Mouse (Mus musculus): ENCODE measurements around the gene Tmem114. TPM values are rescaled to one million over a fixed set of nuclear protein-coding genes. Genes with fewer than 3 reads are reported as not detected.

The Tmem114 gene
- polyA plus RNA-seq, 1 experiment from 2014 or later: not detected

GRCm38 (mm10) chr16:8424161-8424970, 570 bp downstream of the Tmem114 start:
- no peaks in the 10 kb centered on the region for H3K36me3 ChIP-seq
- H3K9me3 ChIP-seq: no peaks in the 10 kb centered on the region
- peaks cover 66% of the 10 kb centered on the region for H3K27me3 ChIP-seq (ENCODE audit: insufficient read depth, poor library complexity, severe bottlenecking)
- 4% methylated on average over 43 of the region's 43 CpGs for WGBS
- DNase-seq (ENCODE audit: low spot score): peak; percentile 22
- H3K4me1 ChIP-seq (replicated peaks): peaks cover 11% of the 10 kb centered on the region
- no peak overlapping the region for H3K27ac ChIP-seq
- H3K4me3 ChIP-seq: peak overlapping the region; percentile 45

DNA sequence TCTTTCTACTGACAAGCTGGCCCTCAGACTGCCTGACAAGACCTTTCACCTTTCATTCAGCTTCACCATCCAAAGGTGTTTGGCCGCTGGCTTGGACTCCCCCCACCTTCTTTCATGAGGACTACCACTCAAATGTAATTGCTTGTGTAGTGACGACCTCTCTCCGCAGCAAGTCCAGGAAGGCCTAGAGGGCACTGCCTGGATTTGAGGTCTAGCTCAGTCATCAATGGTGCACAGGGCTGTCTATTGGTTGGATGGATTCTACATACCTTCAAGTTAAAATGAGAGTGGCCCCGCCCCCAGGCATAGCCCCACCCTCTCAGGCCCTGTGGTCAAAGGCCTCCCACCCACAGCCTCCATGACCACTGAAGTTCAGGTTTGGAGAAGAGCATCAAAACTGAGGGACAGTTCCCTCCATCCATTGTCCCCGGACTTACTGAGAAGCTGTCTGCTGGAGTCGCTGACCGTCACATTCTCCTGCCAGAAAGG, 1.3 kb downstream of the Tmem114 start:
- H3K4me1 ChIP-seq (replicated peaks): peaks cover 11% of the 10 kb centered on the region
- peaks cover 66% of the 10 kb centered on the region for H3K27me3 ChIP-seq (ENCODE audit: insufficient read depth, poor library complexity, severe bottlenecking)
- no peak overlapping the region for H3K4me3 ChIP-seq
- H3K36me3 ChIP-seq: no peaks in the 10 kb centered on the region
- H3K9me3 ChIP-seq: no peaks in the 10 kb centered on the region
- H3K27ac ChIP-seq: no peak overlapping the region
- WGBS: 45% methylated on average over 7 of the region's 7 CpGs
- DNase-seq (ENCODE audit: low spot score): no peak

DNA sequence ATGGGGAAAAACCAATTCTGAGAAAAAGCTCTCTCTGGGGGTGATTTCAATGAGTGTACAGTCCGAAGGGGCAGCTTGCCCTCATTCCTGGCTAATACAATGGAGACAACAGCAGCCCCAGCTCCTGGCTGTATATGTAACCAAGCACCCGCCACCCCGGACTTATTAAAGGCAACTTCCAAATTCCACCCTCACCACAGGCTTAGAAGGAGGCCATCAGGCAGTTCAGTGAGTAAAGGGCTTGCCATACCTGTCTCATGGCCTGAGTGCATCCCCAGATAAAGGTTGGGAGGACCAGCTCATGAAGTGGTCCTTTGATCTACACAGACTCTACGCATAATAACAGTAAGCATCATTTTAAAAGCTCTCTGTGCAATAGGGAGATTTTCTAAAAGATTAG, 4.1 kb downstream of the Tmem114 start:
- H3K4me1 ChIP-seq (replicated peaks): peaks cover 22% of the 10 kb centered on the region
- H3K9me3 ChIP-seq: no peaks in the 10 kb centered on the region
- no peak overlapping the region for H3K27ac ChIP-seq
- H3K4me3 ChIP-seq: no peak overlapping the region
- WGBS: 91% methylated on average over 4 of the region's 4 CpGs
- no peaks in the 10 kb centered on the region for H3K36me3 ChIP-seq
- no peak for DNase-seq (ENCODE audit: low spot score)
- peaks cover 51% of the 10 kb centered on the region for H3K27me3 ChIP-seq (ENCODE audit: insufficient read depth, poor library complexity, severe bottlenecking)

DNA sequence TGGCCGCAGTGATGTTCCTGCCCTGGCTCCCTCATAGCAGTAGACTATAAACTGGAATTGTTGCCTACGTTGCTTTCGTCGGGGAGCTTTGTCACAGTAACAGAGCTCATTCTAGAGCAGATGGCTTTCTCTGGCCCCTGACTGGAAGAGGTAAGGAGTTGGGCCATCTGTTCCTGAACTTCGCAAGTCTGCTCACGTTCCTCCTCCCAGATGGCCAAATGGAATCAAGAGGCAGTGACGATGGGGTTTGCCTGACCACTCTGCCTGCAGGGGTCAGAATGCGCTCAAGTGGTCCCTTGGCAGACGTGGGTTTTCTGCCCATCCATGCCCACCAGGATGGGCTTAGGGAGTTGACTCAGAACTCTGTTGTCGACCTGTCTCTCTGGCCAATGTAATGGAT, 4.6 kb downstream of the Tmem114 start:
- Histone ChIP-seq H3K4me3 (no peak overlapping the region), H3K9me3 (no peaks in the 10 kb centered on the region), H3K27ac (no peak overlapping the region), H3K36me3 (no peaks in the 10 kb centered on the region), H3K27me3 (ENCODE audit: insufficient read depth, poor library complexity, severe bottlenecking) (peaks cover 46% of the 10 kb centered on the region), H3K4me1 (replicated peaks) (peaks cover 22% of the 10 kb centered on the region)
- WGBS: 84% methylated on average over 10 of the region's 10 CpGs
- no peak for DNase-seq (ENCODE audit: low spot score)

DNA sequence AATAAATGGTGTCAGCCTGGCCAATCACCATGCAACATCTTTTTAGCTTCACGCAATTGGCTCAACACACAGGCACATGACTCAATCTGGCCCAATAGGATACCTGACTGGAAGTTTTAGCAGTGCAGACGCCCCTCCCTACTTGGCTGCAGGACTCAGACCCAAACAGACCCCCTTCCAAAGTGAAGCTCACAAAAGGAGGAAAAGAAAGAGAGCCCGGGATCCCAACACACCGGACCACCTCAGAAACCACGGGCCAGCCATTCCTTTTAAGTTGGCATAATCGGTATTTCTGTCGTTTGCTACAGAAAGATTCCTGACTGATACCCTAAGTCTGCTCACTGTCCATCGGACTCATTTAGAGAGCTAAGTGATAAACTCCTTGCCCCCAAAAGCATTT, 5.3 kb downstream of the Tmem114 start:
- H3K36me3 ChIP-seq: no peaks in the 10 kb centered on the region
- no peaks in the 10 kb centered on the region for H3K9me3 ChIP-seq
- no peak overlapping the region for H3K4me3 ChIP-seq
- H3K27me3 ChIP-seq (ENCODE audit: insufficient read depth, poor library complexity, severe bottlenecking): peaks cover 39% of the 10 kb centered on the region
- H3K27ac ChIP-seq: no peak overlapping the region
- no peak for DNase-seq (ENCODE audit: low spot score)
- H3K4me1 ChIP-seq (replicated peaks): peaks cover 18% of the 10 kb centered on the region
- 92% methylated on average over 8 of the region's 8 CpGs for WGBS

GRCm38 (mm10) chr16:8418126-8418525, 6.8 kb downstream of the Tmem114 start:
- Histone ChIP-seq H3K27ac (no peak overlapping the region), H3K4me3 (no peak overlapping the region), H3K9me3 (no peaks in the 10 kb centered on the region), H3K36me3 (no peaks in the 10 kb centered on the region), H3K27me3 (ENCODE audit: insufficient read depth, poor library complexity, severe bottlenecking) (peaks cover 23% of the 10 kb centered on the region), H3K4me1 (replicated peaks) (peaks cover 11% of the 10 kb centered on the region)
- WGBS: 85% methylated on average over 3 of the region's 3 CpGs
- DNase-seq (ENCODE audit: low spot score): no peak

GRCm38 (mm10) chr16:8417011-8417720, 7.8 kb downstream of the Tmem114 start:
- H3K27ac ChIP-seq: 0 out of 2 replicates have a peak overlapping the region, but pooled peaks have one; percentile 40
- H3K4me1 ChIP-seq (replicated peaks): peaks cover 11% of the 10 kb centered on the region
- WGBS: 60% methylated on average over 20 of the region's 20 CpGs
- peaks cover 14% of the 10 kb centered on the region; the same call in 1 of the 2 replicates for H3K27me3 ChIP-seq (ENCODE audit: insufficient read depth, poor library complexity, severe bottlenecking)
- H3K4me3 ChIP-seq: no peak overlapping the region
- H3K36me3 ChIP-seq: no peaks in the 10 kb centered on the region
- H3K9me3 ChIP-seq: no peaks in the 10 kb centered on the region
- peak; percentile 2 for DNase-seq (ENCODE audit: low spot score)

DNA sequence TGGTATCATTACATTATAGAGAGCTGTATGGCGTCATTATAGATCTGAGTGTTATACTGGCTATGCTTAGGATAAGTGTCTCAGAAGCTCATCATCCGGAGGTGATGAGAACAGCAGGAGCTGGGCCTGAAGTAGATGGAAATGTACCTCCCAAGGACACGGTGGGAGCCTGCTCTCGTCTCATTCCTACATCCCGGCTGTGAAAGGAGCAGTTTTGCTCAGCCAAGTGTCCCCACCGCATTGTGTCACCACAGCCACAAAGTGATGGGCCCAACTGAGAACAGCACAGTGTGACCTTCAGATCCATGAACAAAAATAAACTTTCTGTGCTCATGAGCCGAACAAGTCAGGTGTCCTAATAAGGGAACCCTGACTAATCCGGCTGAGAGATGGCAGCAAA, 8.9 kb downstream of the Tmem114 start:
- peaks cover 12% of the 10 kb centered on the region; the same call in 1 of the 2 replicates for H3K27me3 ChIP-seq (ENCODE audit: insufficient read depth, poor library complexity, severe bottlenecking)
- H3K4me1 ChIP-seq (replicated peaks): peaks cover 11% of the 10 kb centered on the region
- 89% methylated on average over 8 of the region's 8 CpGs for WGBS
- H3K9me3 ChIP-seq: no peaks in the 10 kb centered on the region
- H3K4me3 ChIP-seq: no peak overlapping the region
- peak; percentile 0 for DNase-seq (ENCODE audit: low spot score)
- no peak overlapping the region for H3K27ac ChIP-seq
- H3K36me3 ChIP-seq: no peaks in the 10 kb centered on the region

GRCm38 (mm10) chr16:8413441-8413840, 11.5 kb downstream of the Tmem114 start:
- Histone ChIP-seq H3K4me1 (replicated peaks) (peaks cover 19% of the 10 kb centered on the region), H3K36me3 (no peaks in the 10 kb centered on the region), H3K4me3 (no peak overlapping the region), H3K9me3 (no peaks in the 10 kb centered on the region), H3K27me3 (ENCODE audit: insufficient read depth, poor library complexity, severe bottlenecking) (peaks cover 30% of the 10 kb centered on the region), H3K27ac (no peak overlapping the region)
- no peak for DNase-seq (ENCODE audit: low spot score)
- WGBS: 82% methylated on average over 8 of the region's 8 CpGs

GRCm38 (mm10) chr16:8412213-8412612, 12.7 kb downstream of the Tmem114 start:
- Histone ChIP-seq H3K27me3 (ENCODE audit: insufficient read depth, poor library complexity, severe bottlenecking) (peaks cover 37% of the 10 kb centered on the region), H3K4me3 (no peak overlapping the region), H3K36me3 (no peaks in the 10 kb centered on the region), H3K27ac (no peak overlapping the region), H3K4me1 (replicated peaks) (peaks cover 12% of the 10 kb centered on the region), H3K9me3 (no peaks in the 10 kb centered on the region)
- WGBS: 15% methylated on average over 7 of the region's 7 CpGs
- peak; percentile 24 for DNase-seq (ENCODE audit: low spot score)

GRCm38 (mm10) chr16:8409197-8409596, 15.7 kb downstream of the Tmem114 start:
- no peak overlapping the region for H3K27ac ChIP-seq
- H3K27me3 ChIP-seq (ENCODE audit: insufficient read depth, poor library complexity, severe bottlenecking): peaks cover 42% of the 10 kb centered on the region
- H3K4me3 ChIP-seq: no peak overlapping the region
- WGBS: 24% methylated on average over 10 of the region's 10 CpGs
- H3K36me3 ChIP-seq: no peaks in the 10 kb centered on the region
- peaks cover 8% of the 10 kb centered on the region for H3K4me1 ChIP-seq (replicated peaks)
- H3K9me3 ChIP-seq: no peaks in the 10 kb centered on the region
- peak; percentile 40 for DNase-seq (ENCODE audit: low spot score)

DNA sequence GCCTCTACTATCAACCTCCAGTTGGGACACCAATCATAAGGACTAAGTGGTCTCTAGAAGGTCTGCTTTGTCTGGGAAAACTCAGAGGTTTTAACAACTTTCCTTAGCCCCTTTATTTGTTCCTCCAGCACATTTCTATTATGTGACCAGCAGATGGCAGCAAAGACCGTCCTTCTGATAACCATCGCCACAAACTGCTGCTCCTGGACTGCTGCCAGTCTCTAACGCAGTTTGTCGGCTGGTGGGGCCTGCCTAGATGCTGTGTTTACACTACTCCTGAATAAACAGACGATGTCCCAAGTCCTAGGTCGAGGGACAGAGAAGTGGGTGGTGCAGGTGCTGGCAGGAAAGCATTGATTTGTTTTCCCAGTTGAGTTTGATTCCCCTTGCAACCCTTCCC, 18.2 kb downstream of the Tmem114 start:
- no peak overlapping the region for H3K27ac ChIP-seq
- peak; percentile 68 for DNase-seq (ENCODE audit: low spot score)
- WGBS: 2% methylated on average over 6 of the region's 6 CpGs
- no peak overlapping the region for H3K4me3 ChIP-seq
- peaks cover 38% of the 10 kb centered on the region for H3K27me3 ChIP-seq (ENCODE audit: insufficient read depth, poor library complexity, severe bottlenecking)
- no peaks in the 10 kb centered on the region for H3K36me3 ChIP-seq
- peaks cover 14% of the 10 kb centered on the region for H3K4me1 ChIP-seq (replicated peaks)
- no peaks in the 10 kb centered on the region for H3K9me3 ChIP-seq

- H3K36me3 ChIP-seq: no peaks in the 10 kb centered on the region
- H3K4me1 ChIP-seq (replicated peaks): peaks cover 16% of the 10 kb centered on the region
- no peak for DNase-seq (ENCODE audit: low spot score)
- H3K4me3 ChIP-seq: no peak overlapping the region
- no peak overlapping the region for H3K27ac ChIP-seq
- H3K9me3 ChIP-seq: no peaks in the 10 kb centered on the region
- WGBS: 86% methylated on average over 2 of the region's 2 CpGs
- peaks cover 5% of the 10 kb centered on the region; the same call in 1 of the 2 replicates for H3K27me3 ChIP-seq (ENCODE audit: insufficient read depth, poor library complexity, severe bottlenecking)
These were observed 22.3 kb downstream of the Tmem114 start for GRCm38 (mm10) chr16:8402663-8403062.

All from hindbrain, embryonic 10.5 days (tissue).